Mouse (Mus musculus): ENCODE data around the gene Mup13. TPM values are rescaled to one million over a fixed set of nuclear protein-coding genes. Genes with fewer than 3 reads are reported as not detected.

Gene Mup13
- polyA plus RNA-seq (2017; shearing (Covaris generic)): not detected

GRCm38 (mm10) chr4:61228186-61228585, at the start of gene Mup13:
Mup13 (minus strand) TSS chr4:61228286.

Other genes with a start within 250 kb of the Mup13 start
- not detected for gene Mup14, start 75.7 kb upstream of the Mup13 start, polyA plus RNA-seq (2017; shearing (Covaris generic))
- not detected for gene Mup15, start 211.5 kb upstream of the Mup13 start, polyA plus RNA-seq (2017; shearing (Covaris generic))